Mouse (Mus musculus): Measurements from ENCODE around the gene Kctd11.

Gene Kctd11

GRCm38 (mm10) chr11:69848021-69848420 is 33.2 kb downstream of the Kctd11 start:
- DNase-seq = no peak

GRCm38 (mm10) chr11:69846738-69847688 is 34.2 kb downstream of the Kctd11 start:
- DNase-seq = no peak

DNA sequence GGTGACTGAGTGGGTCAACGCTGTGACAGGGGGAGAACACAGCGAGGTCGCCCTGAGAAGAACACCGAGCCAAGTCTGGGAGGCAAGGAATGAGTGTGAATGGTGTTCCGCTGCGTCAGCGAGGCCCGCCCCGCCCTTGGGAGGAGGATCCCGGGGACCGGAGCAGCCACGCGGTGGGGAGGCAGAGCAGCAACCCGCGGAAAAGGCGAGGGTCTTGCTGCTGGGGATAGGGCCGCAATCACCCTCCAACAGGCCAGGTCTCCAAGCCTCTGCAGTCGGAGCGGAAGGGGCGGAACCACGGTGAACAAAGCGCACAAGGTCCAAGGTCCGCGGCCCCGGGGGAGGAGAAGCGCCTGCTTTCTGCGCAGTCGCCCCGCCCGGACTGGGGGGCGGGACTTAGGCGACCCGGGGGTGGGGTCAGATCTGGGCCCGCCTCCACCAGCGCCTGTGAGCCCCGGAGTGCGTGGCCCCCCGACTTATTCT is 35.0 kb downstream of the Kctd11 start, which contains the start of gene Plscr3:
TSS of gene Plscr3 (plus strand) at position 179 of the 483 bp plus-strand sequence.
- peak; percentile 95 to 97 for DNase-seq

- peak in 1 of 2 experiments; percentile 60 for DNase-seq
Observed at GRCm38 (mm10) chr11:69838714-69839104, 42.5 kb downstream of the Kctd11 start.

GRCm38 (mm10) chr11:69837952-69838713 is 43.1 kb downstream of the Kctd11 start, which contains the start of gene Tmem256:
Gene Tmem256, plus strand, starts transcription at chr11:69838514.
- peak; percentile 98 for DNase-seq

GRCm38 (mm10) chr11:69837604-69837951 is 43.6 kb downstream of the Kctd11 start, which contains the start of gene Nlgn2:
Gene Nlgn2, minus strand, starts transcription at chr11:69837784.
- no peak for DNase-seq

GRCm38 (mm10) chr11:69836703-69837576 is 44.3 kb downstream of the Kctd11 start:
- peak; percentile 17 to 55 for DNase-seq

GRCm38 (mm10) chr11:69835966-69836335 is 45.3 kb downstream of the Kctd11 start:
- no peak for DNase-seq

- DNase-seq = no peak
Observed at GRCm38 (mm10) chr11:69835326-69835965, 45.8 kb downstream of the Kctd11 start.

- peak; percentile 30 to 65 for DNase-seq
Observed at GRCm38 (mm10) chr11:69834001-69834549, 47.1 kb downstream of the Kctd11 start.

- no peak for DNase-seq
Observed at GRCm38 (mm10) chr11:69833554-69833953, 47.7 kb downstream of the Kctd11 start.

GRCm38 (mm10) chr11:69828832-69829231 is 52.4 kb downstream of the Kctd11 start:
- no peak for DNase-seq
